Mouse (Mus musculus) liver, embryonic 14.5 days (tissue): ENCODE measurements around the gene Ifitm2. TPM values are rescaled to one million over a fixed set of nuclear protein-coding genes. Genes with fewer than 3 reads are reported as not detected.

Source experiments
- ATAC-seq: fragments of 200-750 bp; cut with Nextera tagmentation; 2 replicates; pipeline ENCODE4 v1.8.0; 2017; ENCODE audit warnings: moderate number of reproducible peaks, mild to moderate bottlenecking, moderate library complexity; ENCODE audit not compliant: insufficient read depth
- DNase-seq, 3 experiments: peaks; one replicate each; pipeline ENCODE4 v3.0.0-alpha.2; 2012 to 2013; ENCODE audit warnings: low read depth in 3 of 3, low spot score in 3 of 3
- H3K27ac ChIP-seq: fragments of 300-500 bp; sonication (generic); 2 replicates; pipeline ENCODE4 v1.5.1; 2014; ENCODE audit warnings: moderate library complexity, mild to moderate bottlenecking, control low read depth, inconsistent platforms
- H3K27me3 ChIP-seq: fragments of 300-500 bp; sonication (generic); 2 replicates; pipeline ENCODE4 v1.6.1; 2014; ENCODE audit warnings: mild to moderate bottlenecking, low read length, moderate library complexity; ENCODE audit not compliant: control insufficient read depth, insufficient read depth
- H3K36me3 ChIP-seq: fragments of 300-500 bp; sonication (generic); replicated peaks from 2 replicates; pipeline ENCODE4 v1.6.1; 2014; ENCODE audit warnings: low read depth; ENCODE audit not compliant: control insufficient read depth, insufficient read depth
- H3K4me1 ChIP-seq, 2 experiments: fragments of 200-500 bp in 1 of 2; fragments of 300-500 bp in 1 of 2; sonication (generic) in 1 of 2; replicated peaks; 2 replicates each; pipeline ENCODE4 v1.6.1; 2012 to 2014; ENCODE audit warnings: antibody characterized with exemption in 1 of 2, inconsistent platforms in 1 of 2, low read length in 1 of 2; ENCODE audit not compliant: control insufficient read depth in 2 of 2, insufficient read depth in 2 of 2
- H3K4me2 ChIP-seq: fragments of 300-500 bp; sonication (generic); 2 replicates; pipeline ENCODE4 v1.6.1; 2014; ENCODE audit warnings: low read depth, mild to moderate bottlenecking, control low read depth, moderate library complexity
- H3K4me3 ChIP-seq, 2 experiments: fragments of 200-500 bp in 1 of 2; fragments of 300-500 bp in 1 of 2; sonication (generic) in 1 of 2; 2 replicates each; pipeline ENCODE4 v1.5.1; 2012 to 2014; ENCODE audit warnings: low read depth in 2 of 2, low read length in 2 of 2, mild to moderate bottlenecking in 2 of 2, control low read depth in 1 of 2, inconsistent platforms in 1 of 2, moderate library complexity in 1 of 2; ENCODE audit not compliant: insufficient read depth in 1 of 2
- H3K9ac ChIP-seq: fragments of 300-500 bp; sonication (generic); replicated peaks from 2 replicates; pipeline ENCODE4 v1.6.1; 2014; ENCODE audit warnings: mild to moderate bottlenecking, control low read depth, moderate library complexity
- H3K9me3 ChIP-seq: fragments of 300-500 bp; sonication (generic); 2 replicates; pipeline ENCODE4 v1.6.1; 2016; ENCODE audit warnings: low read length, mixed read lengths; ENCODE audit not compliant: control insufficient read depth
- CTCF ChIP-seq: IDR thresholded peaks from 2 replicates; pipeline ENCODE4 v1.5.1; 2016; ENCODE audit warnings: antibody characterized with exemption, low read depth, control low read depth
- EP300 ChIP-seq: IDR thresholded peaks from 2 replicates; pipeline ENCODE4 v1.6.1; 2016; ENCODE audit warnings: antibody characterized with exemption, low read depth
- WGBS: fragments of 180-500 bp; shearing (Covaris S2); extraction: QIAGEN DNeasy Blood & Tissue Kit; methylation state at CpG from one replicate; pipeline ENCODE4 v1.1.7; 2014; ENCODE audit not compliant: insufficient replicate concordance; 5-methylcytosine and 5-hydroxymethylcytosine counted together
- polyA plus RNA-seq, 2 experiments: library from polyadenylated mRNA; depleted of rRNA in 1 of 2; stranded (reverse) in 1 of 2; unstranded in 1 of 2; fragments of >200 nt; fragmentation: Nextera tagmentation in 1 of 2; extraction: Ambion mirVana in 1 of 2; gene quantifications; 2 replicates each; pipeline versions ENCODE4 v1.2.1 to v1.2.3; 2012 to 2014

Gene Ifitm2
- polyA plus RNA-seq, 2 experiments = 217 to 432 TPM

- Histone ChIP-seq H3K9ac (no peak overlapping the region), H3K4me3 (no peak overlapping the region), H3K4me2 (no peak overlapping the region), H3K27ac (no peak overlapping the region), H3K4me1 (peaks cover 0 to 10% of the 10 kb centered on the region in 2 experiments; a peak in 2 of 4 replicates), H3K36me3 (no peaks in the 10 kb centered on the region), H3K9me3 (no peaks in the 10 kb centered on the region), H3K27me3 (no peaks in the 10 kb centered on the region)
- no peak for TF ChIP-seq CTCF
- no peak for TF ChIP-seq EP300
- no peak for ATAC-seq
- DNase-seq = no peak
- 65% methylated on average over 8 of the region's 8 CpGs for WGBS
Measured at GRCm38 (mm10) chr7:140914031-140914690, 41.6 kb downstream of the Ifitm2 start.

GRCm38 (mm10) chr7:140912846-140913482 is 42.8 kb downstream of the Ifitm2 start:
- DNase-seq (no peak), ATAC-seq (no peak)
- Histone ChIP-seq H3K4me3 (no peak overlapping the region), H3K9me3 (no peaks in the 10 kb centered on the region), H3K9ac (no peak overlapping the region), H3K27ac (no peak overlapping the region), H3K4me2 (no peak overlapping the region), H3K27me3 (no peaks in the 10 kb centered on the region), H3K4me1 (peaks cover 0 to 12% of the 10 kb centered on the region in 2 experiments; a peak in 2 of 4 replicates), H3K36me3 (no peaks in the 10 kb centered on the region)
- no peak for TF ChIP-seq CTCF
- TF ChIP-seq EP300 = no peak
- 64% methylated on average over 5 of the region's 5 CpGs for WGBS

GRCm38 (mm10) chr7:140912293-140912692 is 43.5 kb downstream of the Ifitm2 start:
- no peak for DNase-seq
- H3K9ac ChIP-seq = no peak overlapping the region
- H3K4me2 ChIP-seq = no peak overlapping the region

GRCm38 (mm10) chr7:140908634-140909107 is 47.1 kb downstream of the Ifitm2 start:
- H3K9ac ChIP-seq = no peak overlapping the region; the same call in 1 of the 2 replicates
- H3K27me3 ChIP-seq = no peaks in the 10 kb centered on the region
- H3K4me1 ChIP-seq = peaks cover 0 to 10% of the 10 kb centered on the region in 2 experiments; a peak in 2 of 4 replicates
- DNase-seq (peak; percentile 36 to 56 (median 42)), ATAC-seq (peak; percentile 52)
- H3K4me2 ChIP-seq = peak overlapping the region; percentile 64
- TF ChIP-seq EP300 (no peak), CTCF (peak; percentile 88)
- H3K36me3 ChIP-seq = no peaks in the 10 kb centered on the region
- peak overlapping the region; percentile 16 to 34; a peak in 3 of 4 replicates for H3K4me3 ChIP-seq
- H3K27ac ChIP-seq = no peak overlapping the region
- H3K9me3 ChIP-seq = no peaks in the 10 kb centered on the region
- 3% methylated on average over 19 of the region's 19 CpGs for WGBS

More at GRCm38 (mm10) chr7:140912293-140912692, 43.5 kb downstream of the Ifitm2 start:
- ATAC-seq = no peak
- Histone ChIP-seq H3K4me3 (no peak overlapping the region), H3K36me3 (no peaks in the 10 kb centered on the region), H3K27ac (no peak overlapping the region), H3K27me3 (no peaks in the 10 kb centered on the region), H3K9me3 (no peaks in the 10 kb centered on the region), H3K4me1 (peaks cover 0 to 12% of the 10 kb centered on the region in 2 experiments; a peak in 2 of 4 replicates)
- no peak for TF ChIP-seq EP300
- TF ChIP-seq CTCF = no peak
- WGBS = 42% methylated on average over 3 of the region's 3 CpGs

GRCm38 (mm10) chr7:140908181-140908580 is 47.6 kb downstream of the Ifitm2 start:
- TF ChIP-seq CTCF (no peak), EP300 (no peak)
- H3K27me3 ChIP-seq = no peaks in the 10 kb centered on the region
- no peaks in the 10 kb centered on the region for H3K9me3 ChIP-seq
- ATAC-seq (peak; percentile 11; the same call in 1 of the 2 replicates), DNase-seq (no peak)
- peak overlapping the region; percentile 64 for H3K4me2 ChIP-seq
- WGBS = 33% methylated on average over 7 of the region's 7 CpGs
- no peak overlapping the region for H3K9ac ChIP-seq
- H3K27ac ChIP-seq = no peak overlapping the region; the same call in 1 of the 2 replicates
- H3K36me3 ChIP-seq = no peaks in the 10 kb centered on the region
- no peak overlapping the region for H3K4me3 ChIP-seq
- peaks cover 0 to 10% of the 10 kb centered on the region in 2 experiments; a peak in 2 of 4 replicates for H3K4me1 ChIP-seq
